Mouse (Mus musculus) heart, embryonic 11.5 days (tissue): ENCODE data around the gene Rgs12. TPM values are rescaled to one million over a fixed set of nuclear protein-coding genes. Genes with fewer than 3 reads are reported as not detected.

Experiments used
- ATAC-seq: fragments of 200-750 bp; cut with Nextera tagmentation; replicated peaks from 2 replicates; pipeline ENCODE4 v1.8.0; 2017; ENCODE audit warnings: moderate library complexity; ENCODE audit not compliant: insufficient number of reproducible peaks, low FRiP score, low TSS enrichment
- H3K27ac ChIP-seq: fragments of 300-500 bp; sonication (generic); 2 replicates; pipeline ENCODE4 v1.5.1; 2014; ENCODE audit warnings: mild to moderate bottlenecking, low read depth, low read length
- H3K27me3 ChIP-seq: fragments of 300-500 bp; sonication (generic); 2 replicates; pipeline ENCODE4 v1.6.1; 2014; ENCODE audit warnings: mild to moderate bottlenecking, low read length, mixed read lengths; ENCODE audit not compliant: control insufficient read depth, insufficient read depth
- H3K36me3 ChIP-seq: fragments of 300-500 bp; sonication (generic); 2 replicates; pipeline ENCODE4 v1.6.1; 2014; ENCODE audit warnings: mild to moderate bottlenecking, low read length, moderate library complexity, mixed read lengths; ENCODE audit not compliant: control insufficient read depth, insufficient read depth
- H3K4me1 ChIP-seq: fragments of 300-500 bp; sonication (generic); 2 replicates; pipeline ENCODE4 v1.6.1; 2014; ENCODE audit warnings: low read length; ENCODE audit not compliant: control insufficient read depth, insufficient read depth
- H3K4me2 ChIP-seq: fragments of 300-500 bp; sonication (generic); 2 replicates; pipeline ENCODE4 v1.6.1; 2014; ENCODE audit warnings: mild to moderate bottlenecking, moderate library complexity
- H3K4me3 ChIP-seq: fragments of 300-500 bp; sonication (generic); 2 replicates; pipeline ENCODE4 v1.5.1; 2014; ENCODE audit warnings: low read depth, low read length
- H3K9ac ChIP-seq: fragments of 300-500 bp; sonication (generic); 2 replicates; pipeline ENCODE4 v1.6.1; 2014; ENCODE audit warnings: mild to moderate bottlenecking, low read depth, low read length, moderate library complexity
- H3K9me3 ChIP-seq: fragments of 300-500 bp; sonication (generic); replicated peaks from 2 replicates; pipeline ENCODE4 v1.6.1; 2016; ENCODE audit warnings: low read length; ENCODE audit not compliant: control insufficient read depth
- WGBS: fragments of 180-500 bp; shearing (Covaris S2); extraction: QIAGEN DNeasy Blood & Tissue Kit; methylation state at CpG from one replicate; pipeline ENCODE4 v1.1.7; 2014; ENCODE audit not compliant: insufficient replicate concordance; 5-methylcytosine and 5-hydroxymethylcytosine counted together
- polyA plus RNA-seq: library from polyadenylated mRNA; unstranded; fragments of >200 nt; fragmentation: Nextera tagmentation; extraction: Ambion mirVana; gene quantifications from 2 replicates; pipeline ENCODE4 v1.2.1, GENCODE M21; 2014

The Rgs12 gene
- polyA plus RNA-seq, 1 experiment from 2014 or later = 25.6 TPM

GRCm38 (mm10) chr5:34960021-34960420 lies 10.8 kb downstream of the Rgs12 start:
- WGBS = 41% methylated on average over 1 of the region's 1 CpGs
- H3K4me2 ChIP-seq = no peak overlapping the region
- no peaks in the 10 kb centered on the region for H3K27me3 ChIP-seq
- peak overlapping the region; percentile 25 for H3K27ac ChIP-seq
- peaks cover 2% of the 10 kb centered on the region; the same call in 1 of the 2 replicates for H3K36me3 ChIP-seq
- H3K9me3 ChIP-seq = no peaks in the 10 kb centered on the region
- peaks cover 65% of the 10 kb centered on the region for H3K4me1 ChIP-seq
- H3K4me3 ChIP-seq = no peak overlapping the region
- peak; percentile 79 for ATAC-seq
- no peak overlapping the region for H3K9ac ChIP-seq

GRCm38 (mm10) chr5:34965531-34965930 lies 16.3 kb downstream of the Rgs12 start:
- Histone ChIP-seq H3K36me3 (peaks cover 20% of the 10 kb centered on the region), H3K9ac (no peak overlapping the region)
- no peak for ATAC-seq

GRCm38 (mm10) chr5:34968386-34968785 lies 19.1 kb downstream of the Rgs12 start:
- H3K27ac ChIP-seq = no peak overlapping the region
- no peaks in the 10 kb centered on the region for H3K27me3 ChIP-seq
- H3K36me3 ChIP-seq = peaks cover 20% of the 10 kb centered on the region
- no peak overlapping the region for H3K9ac ChIP-seq
- no peak overlapping the region for H3K4me2 ChIP-seq
- ATAC-seq = no peak
- no peak overlapping the region for H3K4me3 ChIP-seq
- H3K9me3 ChIP-seq = no peaks in the 10 kb centered on the region
- WGBS = 69% methylated on average over 5 of the region's 5 CpGs
- peaks cover 25% of the 10 kb centered on the region for H3K4me1 ChIP-seq

More at GRCm38 (mm10) chr5:34965531-34965930, 16.3 kb downstream of the Rgs12 start:
- Histone ChIP-seq H3K27me3 (no peaks in the 10 kb centered on the region), H3K27ac (no peak overlapping the region), H3K4me3 (no peak overlapping the region), H3K9me3 (no peaks in the 10 kb centered on the region), H3K4me2 (no peak overlapping the region), H3K4me1 (peaks cover 30% of the 10 kb centered on the region)
- WGBS = 92% methylated on average over 12 of the region's 12 CpGs

- Histone ChIP-seq H3K27me3 (no peaks in the 10 kb centered on the region), H3K9me3 (no peaks in the 10 kb centered on the region), H3K27ac (peak overlapping the region; percentile 69; the same call in 1 of the 2 replicates), H3K4me1 (peaks cover 50% of the 10 kb centered on the region), H3K4me3 (no peak overlapping the region), H3K9ac (no peak overlapping the region), H3K36me3 (peaks cover 17% of the 10 kb centered on the region), H3K4me2 (no peak overlapping the region)
- no peak for ATAC-seq
- WGBS = 66% methylated on average over 3 of the region's 3 CpGs
These were observed 23.2 kb downstream of the Rgs12 start for GRCm38 (mm10) chr5:34972471-34972870.

DNA sequence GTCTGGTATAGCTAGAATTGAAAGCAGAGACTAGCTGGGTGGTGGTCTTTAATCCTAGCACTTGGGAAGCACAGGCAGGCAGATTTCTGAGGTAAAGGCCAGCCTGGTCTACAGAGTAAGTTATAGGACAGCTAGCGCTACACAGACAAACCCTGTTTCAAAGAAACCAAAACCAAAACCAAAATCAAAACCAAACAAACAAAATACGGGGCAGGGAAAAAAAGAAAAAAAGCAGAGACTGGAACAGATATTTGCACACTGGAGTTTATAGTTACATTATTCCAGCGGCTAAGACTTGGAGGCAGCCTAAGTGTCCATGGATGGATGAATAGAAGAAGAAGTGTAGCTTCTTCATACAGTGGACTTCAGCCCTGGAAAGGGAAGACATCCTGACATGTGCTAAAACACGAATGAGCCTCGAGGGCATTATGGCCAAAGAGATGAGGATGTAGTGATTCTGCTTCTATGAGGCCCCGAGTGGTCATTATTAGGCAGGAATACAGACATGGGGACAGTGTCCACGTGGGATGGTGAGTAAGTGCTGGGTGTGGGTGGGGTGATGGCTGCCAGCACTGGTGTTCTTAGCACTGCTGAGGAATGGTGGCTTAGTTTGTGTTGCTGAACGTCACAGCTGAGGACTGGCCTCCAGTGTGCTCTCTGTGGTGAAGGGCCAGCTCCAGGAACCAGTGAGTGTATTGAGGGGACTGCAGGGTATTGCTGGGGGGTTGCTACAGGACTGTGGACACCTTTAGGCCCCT lies 24.5 kb downstream of the Rgs12 start:
- no peak for ATAC-seq
- Histone ChIP-seq H3K27ac (peak overlapping the region; percentile 67), H3K9ac (peak overlapping the region; percentile 39), H3K27me3 (no peaks in the 10 kb centered on the region), H3K4me3 (no peak overlapping the region), H3K4me1 (peaks cover 55% of the 10 kb centered on the region), H3K9me3 (no peaks in the 10 kb centered on the region), H3K36me3 (peaks cover 12% of the 10 kb centered on the region), H3K4me2 (no peak overlapping the region)
- 81% methylated on average over 8 of the region's 8 CpGs for WGBS

DNA sequence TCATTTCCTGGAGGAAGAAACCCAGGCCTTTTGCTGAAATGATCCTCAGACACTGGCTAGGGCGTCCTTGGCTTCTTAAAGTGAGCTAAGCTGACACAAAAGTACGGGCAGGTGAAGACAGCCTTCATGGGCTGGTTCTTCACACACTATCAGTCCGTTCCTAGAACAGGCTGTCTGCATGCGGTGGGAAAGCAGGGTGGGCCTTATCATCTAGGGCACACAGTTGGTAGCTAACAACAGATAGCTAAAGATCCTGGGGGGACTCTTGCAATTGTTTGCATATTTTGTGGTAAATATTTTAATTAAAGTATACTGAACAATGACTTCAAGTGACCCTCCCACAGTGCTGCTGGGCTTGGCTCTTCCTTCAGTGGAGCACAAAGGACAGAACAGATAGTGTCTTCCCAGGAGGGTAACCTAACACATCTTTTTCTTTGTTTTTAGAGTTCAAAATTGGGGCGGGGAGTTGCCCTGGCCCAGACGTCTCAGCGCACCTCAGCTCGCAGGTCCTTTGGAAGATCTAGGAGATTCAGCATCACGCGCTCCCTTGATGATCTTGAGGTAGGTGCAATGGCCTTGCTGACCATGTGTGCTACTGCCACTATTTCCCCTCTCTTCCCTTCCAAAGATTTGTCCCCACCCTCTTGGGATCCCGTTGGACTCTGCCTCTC lies 25.7 kb downstream of the Rgs12 start:
- Histone ChIP-seq H3K36me3 (peaks cover 12% of the 10 kb centered on the region), H3K4me1 (peaks cover 65% of the 10 kb centered on the region), H3K27ac (peak overlapping the region; percentile 67), H3K27me3 (no peaks in the 10 kb centered on the region), H3K9ac (peak overlapping the region; percentile 39; the same call in 1 of the 2 replicates), H3K4me3 (no peak overlapping the region), H3K4me2 (peak overlapping the region; percentile 21), H3K9me3 (no peaks in the 10 kb centered on the region)
- ATAC-seq = no peak
- WGBS = 68% methylated on average over 11 of the region's 11 CpGs

DNA sequence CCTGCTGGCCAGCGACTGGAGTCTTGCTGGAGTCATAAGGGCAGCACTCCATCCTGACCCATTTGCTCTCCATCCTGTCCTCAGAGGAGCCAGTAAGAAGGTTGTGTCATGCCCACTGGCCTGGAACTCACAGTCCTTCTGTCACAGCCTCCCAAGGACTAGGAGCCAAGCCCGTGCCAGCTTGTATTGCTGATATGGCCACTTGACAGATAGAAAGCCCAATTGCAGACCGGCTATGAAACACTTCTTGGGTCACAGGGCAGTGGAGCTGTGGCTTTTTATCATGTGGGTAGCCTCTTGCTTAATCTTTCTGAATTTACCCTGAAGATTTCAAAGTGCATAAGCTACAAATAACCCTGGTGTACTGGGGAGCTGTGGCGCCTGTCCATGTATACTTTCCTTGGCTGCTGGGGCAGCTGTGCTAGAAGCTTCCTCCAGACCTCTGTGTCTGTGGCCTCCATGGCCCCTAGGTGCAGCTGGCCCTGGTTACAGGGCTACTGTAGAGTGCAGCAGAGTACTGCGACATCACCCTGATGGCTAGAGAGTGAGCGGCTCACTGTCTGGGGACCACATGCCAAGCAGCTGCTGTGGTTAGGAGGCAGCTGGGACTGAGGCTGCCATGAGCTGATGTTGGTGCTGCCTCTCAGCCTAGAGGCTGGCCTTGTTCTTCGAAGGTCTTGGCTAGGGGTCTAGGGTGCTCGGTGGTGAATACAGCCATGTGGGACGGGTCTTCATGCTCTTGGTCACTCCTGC lies 27.5 kb downstream of the Rgs12 start:
- Histone ChIP-seq H3K9me3 (no peaks in the 10 kb centered on the region), H3K4me3 (no peak overlapping the region; the same call in 1 of the 2 replicates), H3K4me2 (peak overlapping the region; percentile 21), H3K36me3 (peaks cover 12% of the 10 kb centered on the region), H3K27ac (peak overlapping the region; percentile 67), H3K9ac (no peak overlapping the region), H3K4me1 (peaks cover 68% of the 10 kb centered on the region), H3K27me3 (no peaks in the 10 kb centered on the region)
- 77% methylated on average over 9 of the region's 9 CpGs for WGBS
- no peak for ATAC-seq

DNA sequence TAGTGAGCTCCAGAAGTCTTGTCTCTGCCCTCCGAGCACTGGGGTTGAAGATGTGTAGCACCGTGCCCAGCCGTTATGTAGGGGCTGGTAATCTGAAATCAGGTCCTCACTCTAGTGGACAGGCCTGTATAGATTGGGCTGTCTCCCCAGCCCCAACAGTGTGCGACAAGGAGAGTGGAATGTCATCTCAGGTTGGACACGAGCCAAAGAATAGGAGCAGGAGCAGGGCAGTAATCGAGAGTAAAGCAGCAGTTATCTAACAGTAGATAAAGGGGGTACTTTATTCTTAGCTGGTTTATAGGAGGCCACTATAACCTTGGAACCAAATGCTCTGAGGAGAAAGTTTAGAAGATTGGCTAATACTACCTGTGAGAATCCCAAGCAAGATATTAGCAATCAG lies 30.9 kb downstream of the Rgs12 start:
- H3K4me2 ChIP-seq = peak overlapping the region; percentile 38
- WGBS = 19% methylated on average over 6 of the region's 6 CpGs

More for the DNA sequence above, 30.9 kb downstream of the Rgs12 start:
- no peak overlapping the region for H3K9ac ChIP-seq
- no peak overlapping the region for H3K4me3 ChIP-seq
- no peaks in the 10 kb centered on the region for H3K9me3 ChIP-seq
- ATAC-seq = peak; percentile 40; the same call in 1 of the 2 replicates
- peaks cover 25% of the 10 kb centered on the region for H3K36me3 ChIP-seq
- H3K27me3 ChIP-seq = no peaks in the 10 kb centered on the region
- H3K27ac ChIP-seq = peak overlapping the region; percentile 69
- H3K4me1 ChIP-seq = peaks cover 50% of the 10 kb centered on the region
